Comparison of ENCODE assay signal across 8 mouse cellular contexts in genomic region chr7:35169341-35169740, GRCm38 (mm10). TPM values are rescaled to one million over a fixed set of nuclear protein-coding genes. Genes with fewer than 3 reads are reported as not detected.
DNase-seq lines count a peak whose midpoint lies in the region; ATAC-seq and TF ChIP-seq lines count a peak whose summit lies in the region.

No protein-coding gene starts in this region.

- ATAC-seq in hindbrain, embryonic 12.5 days (ENCODE audit: low FRiP score), result no peak
- ATAC-seq in limb, embryonic 13.5 days (ENCODE audit: low FRiP score, low read depth), result 0 out of 2 replicates have a peak, but pooled peaks have one; percentile 12

- H3K27me3 ChIP-seq in hindbrain, embryonic 10.5 days (ENCODE audit: insufficient read depth, poor library complexity, severe bottlenecking), result peaks cover 44% of the 10 kb centered on the region
- peaks cover 24% of the 10 kb centered on the region; the same call in 1 of the 2 replicates for H3K27me3 ChIP-seq in hindbrain, embryonic 12.5 days
- peaks cover 41% of the 10 kb centered on the region for H3K27me3 ChIP-seq in limb, embryonic 13.5 days
- H3K27me3 ChIP-seq in myocyte (ENCODE audit: control insufficient read depth, insufficient read depth, insufficient read length), result peaks cover 17% of the 10 kb centered on the region

- peaks cover 22% of the 10 kb centered on the region for H3K4me1 ChIP-seq in hindbrain, embryonic 10.5 days (replicated peaks)
- H3K4me1 ChIP-seq in hindbrain, embryonic 12.5 days, result peaks cover 5% of the 10 kb centered on the region
- H3K4me1 ChIP-seq in limb, embryonic 13.5 days, result 0 out of 2 replicates have a peak, but pooled peaks cover 2% of the 10 kb centered on the region

- no peaks in the 10 kb centered on the region for H3K9me3 ChIP-seq in hindbrain, embryonic 10.5 days
- no peaks in the 10 kb centered on the region for H3K9me3 ChIP-seq in hindbrain, embryonic 12.5 days (replicated peaks)
- no peaks in the 10 kb centered on the region for H3K9me3 ChIP-seq in limb, embryonic 13.5 days

- peak; percentile 87 for DNase-seq in hindbrain, embryonic 10.5 days (ENCODE audit: low spot score)
- peak; percentile 85 to 87 for DNase-seq in cerebellum, postnatal 36 days
- DNase-seq in gastrocnemius, postnatal 10 days, result peak; percentile 93
- peak; percentile 86 to 95 for DNase-seq in kidney, adult 8-10 months
- DNase-seq in spleen, postnatal 36 days (ENCODE audit: low spot score in 2 of 2), result peak; percentile 60 to 62

- H3K79me2 ChIP-seq in myocyte (ENCODE audit: control insufficient read depth, insufficient read depth), result no peaks in the 10 kb centered on the region

- H3K4me2 ChIP-seq in hindbrain, embryonic 12.5 days (replicated peaks), result no peak overlapping the region
- H3K4me2 ChIP-seq in limb, embryonic 13.5 days (replicated peaks), result no peak overlapping the region
- H3K4me2 ChIP-seq in myocyte (ENCODE audit: low read depth), result peak overlapping the region; percentile 4

- H3K4me3 ChIP-seq in hindbrain, embryonic 10.5 days, result no peak overlapping the region
- no peak overlapping the region for H3K4me3 ChIP-seq in hindbrain, embryonic 12.5 days
- H3K4me3 ChIP-seq in limb, embryonic 13.5 days, result no peak overlapping the region
- H3K4me3 ChIP-seq in myocyte, result no peak overlapping the region

- no peak for TF ChIP-seq POLR2A in myocyte (IDR thresholded peaks at IDR 0.05; ENCODE audit: insufficient read length, low read depth)

- WGBS in hindbrain, embryonic 10.5 days, result 13% methylated on average over 6 of the region's 6 CpGs
- 16% methylated on average over 6 of the region's 6 CpGs for WGBS in hindbrain, embryonic 12.5 days
- WGBS in limb, embryonic 13.5 days, result 15% methylated on average over 6 of the region's 6 CpGs

- no peak overlapping the region for H3K9ac ChIP-seq in hindbrain, embryonic 12.5 days
- no peak overlapping the region for H3K9ac ChIP-seq in limb, embryonic 13.5 days

- no peaks in the 10 kb centered on the region for H3K36me3 ChIP-seq in hindbrain, embryonic 10.5 days
- H3K36me3 ChIP-seq in hindbrain, embryonic 12.5 days, result no peaks in the 10 kb centered on the region
- H3K36me3 ChIP-seq in limb, embryonic 13.5 days, result no peaks in the 10 kb centered on the region
- H3K36me3 ChIP-seq in myocyte (ENCODE audit: control insufficient read depth, insufficient read depth), result no peaks in the 10 kb centered on the region

- no peak overlapping the region for H3ac ChIP-seq in myocyte (ENCODE audit: control insufficient read depth, insufficient read length)

- no peak overlapping the region for H3K27ac ChIP-seq in hindbrain, embryonic 10.5 days
- H3K27ac ChIP-seq in hindbrain, embryonic 12.5 days, result no peak overlapping the region
- no peak overlapping the region for H3K27ac ChIP-seq in limb, embryonic 13.5 days

TF ChIP-seq in myocyte, 11 proteins besides CTCF, POLR2A, EP300 and RAD21:
- TF ChIP-seq SRF (IDR thresholded peaks at IDR 0.05; ENCODE audit: control insufficient read depth, insufficient read length, low read depth) (no peak), TCF12 (IDR thresholded peaks at IDR 0.05; ENCODE audit: insufficient read depth, poor library complexity, severe bottlenecking) (no peak), MYOG (IDR thresholded peaks at IDR 0.05; ENCODE audit: control insufficient read depth in 1 of 3, insufficient read depth in 1 of 3, insufficient read length in 2 of 3, low read depth in 2 of 3) (no peak)

RNA-seq across cellular contexts. Expression of gene Slc7a10, which starts 16.8 kb away (rescaled TPM):
- 0.56 and 0.80 TPM in 2 replicates for polyA plus RNA-seq in hindbrain, embryonic 10.5 days (2016; fragmentation: Nextera tagmentation; extraction: Ambion mirVana)
- 1.9 and 2.1 TPM in 2 replicates for polyA plus RNA-seq in hindbrain, embryonic 12.5 days (2016; fragmentation: Nextera tagmentation; extraction: Ambion mirVana)
- 1 to 10 TPM; 2.8 to 4.1 TPM for total RNA-seq in gastrocnemius, postnatal 10 days (2021)
- polyA plus RNA-seq in limb, embryonic 13.5 days (2015; fragmentation: Nextera tagmentation; extraction: Ambion mirVana), result 1.4 and 2.0 TPM in 2 replicates
- polyA plus RNA-seq in myocyte (2012; fragmentation: generic; extraction: Trizol), result not detected

RNA-seq across cellular contexts. Expression of gene Lrp3, which starts 46.0 kb away (rescaled TPM):
- 13.1 and 13.7 TPM in 2 replicates for polyA plus RNA-seq in hindbrain, embryonic 10.5 days (2016; fragmentation: Nextera tagmentation; extraction: Ambion mirVana)
- polyA plus RNA-seq in hindbrain, embryonic 12.5 days (2016; fragmentation: Nextera tagmentation; extraction: Ambion mirVana), result 17.9 and 19.3 TPM in 2 replicates
- total RNA-seq in gastrocnemius, postnatal 10 days (2021), result 10 to 100 TPM; 12.1 to 13.8 TPM
- 8.9 and 9.6 TPM in 2 replicates for polyA plus RNA-seq in limb, embryonic 13.5 days (2015; fragmentation: Nextera tagmentation; extraction: Ambion mirVana)
- polyA plus RNA-seq in myocyte (2012; fragmentation: generic; extraction: Trizol), result not detected

RNA-seq across cellular contexts. Expression of gene Cebpa, which starts 50.2 kb away (rescaled TPM):
- polyA plus RNA-seq in hindbrain, embryonic 10.5 days (2016; fragmentation: Nextera tagmentation; extraction: Ambion mirVana), result 0.43 and 0.54 TPM in 2 replicates
- polyA plus RNA-seq in hindbrain, embryonic 12.5 days (2016; fragmentation: Nextera tagmentation; extraction: Ambion mirVana), result 0.96 and 1.6 TPM in 2 replicates
- total RNA-seq in gastrocnemius, postnatal 10 days (2021), result 1 to 10 TPM; 7.5 to 8.2 TPM
- polyA plus RNA-seq in limb, embryonic 13.5 days (2015; fragmentation: Nextera tagmentation; extraction: Ambion mirVana), result 2.0 and 2.2 TPM in 2 replicates
- polyA plus RNA-seq in myocyte (2012; fragmentation: generic; extraction: Trizol), result 7.7 TPM
